Mouse (Mus musculus) adrenal gland, adult (tissue): ENCODE data around the gene Fbxl13.
"Not testable (repeated sequence)": the region's sequence is repeated elsewhere in the genome, so short reads cannot be mapped to it uniquely, and the experiment has no call there.

Source experiments
- DNase-seq, 2 experiments: peaks; one replicate each; pipeline ENCODE4 v3.0.0; 2022 to 2023; ENCODE audit warnings: low spot score in 1 of 2; ENCODE audit not compliant: inconsistent age in 2 of 2

Fbxl13 gene

GRCm38 (mm10) chr5:21658038-21658437, 12.6 kb upstream of the Fbxl13 start:
- DNase-seq: no peak

GRCm38 (mm10) chr5:21656912-21657311, 11.5 kb upstream of the Fbxl13 start:
- no peak for DNase-seq

GRCm38 (mm10) chr5:21651885-21652612, 6.6 kb upstream of the Fbxl13 start:
- DNase-seq: no peak

GRCm38 (mm10) chr5:21650736-21651135, 5.3 kb upstream of the Fbxl13 start:
- no peak for DNase-seq

GRCm38 (mm10) chr5:21646133-21646491, 678 bp upstream of the Fbxl13 start:
- no peak for DNase-seq

GRCm38 (mm10) chr5:21644891-21645438, 469 bp downstream of the Fbxl13 start:
- DNase-seq: no peak

- DNase-seq: no peak
Observed at GRCm38 (mm10) chr5:21643606-21644005, 1.8 kb downstream of the Fbxl13 start.

GRCm38 (mm10) chr5:21640961-21641360, 4.5 kb downstream of the Fbxl13 start:
- DNase-seq: peak in 1 of 2 experiments; percentile 62

GRCm38 (mm10) chr5:21625916-21626315, 19.5 kb downstream of the Fbxl13 start:
- no peak for DNase-seq

- no peak for DNase-seq
Observed at GRCm38 (mm10) chr5:21616450-21617009, 28.9 kb downstream of the Fbxl13 start.

- not testable (repeated sequence) for DNase-seq
Observed at GRCm38 (mm10) chr5:21614299-21614698, 31.1 kb downstream of the Fbxl13 start.

GRCm38 (mm10) chr5:21610996-21611395, 34.4 kb downstream of the Fbxl13 start:
- no peak for DNase-seq

- DNase-seq: peak; percentile 49 to 74
Observed at GRCm38 (mm10) chr5:21608311-21609304, 36.8 kb downstream of the Fbxl13 start.

- peak; percentile 20 to 79 for DNase-seq
Observed at GRCm38 (mm10) chr5:21605936-21606335, 39.5 kb downstream of the Fbxl13 start.

GRCm38 (mm10) chr5:21599961-21600360, 45.5 kb downstream of the Fbxl13 start:
- DNase-seq: no peak

- not testable (repeated sequence) for DNase-seq
Observed at GRCm38 (mm10) chr5:21599536-21599935, 45.9 kb downstream of the Fbxl13 start.

GRCm38 (mm10) chr5:21593201-21593709, 52.2 kb downstream of the Fbxl13 start:
- DNase-seq: no peak

- DNase-seq: no peak
Observed at GRCm38 (mm10) chr5:21592106-21592505, 53.3 kb downstream of the Fbxl13 start.

- DNase-seq: no peak
Observed at GRCm38 (mm10) chr5:21588220-21588619, 57.2 kb downstream of the Fbxl13 start.

GRCm38 (mm10) chr5:21587683-21588082, 57.8 kb downstream of the Fbxl13 start:
- DNase-seq: no peak

- peak; percentile 30 to 77 for DNase-seq
Observed at GRCm38 (mm10) chr5:21586763-21587162, 58.7 kb downstream of the Fbxl13 start.
